Mouse (Mus musculus): ENCODE results near the gene Baat.
"Not testable (repeated sequence)": the region's sequence is repeated elsewhere in the genome, so short reads cannot be mapped to it uniquely, and the experiment has no call there.

Baat gene

GRCm38 (mm10) chr4:49506386-49506785 is at the start of gene Baat:
Gene Baat, minus strand, starts transcription at chr4:49506557.
- no peak for DNase-seq (ENCODE audit: low spot score in 2 of 2)

- DNase-seq (ENCODE audit: low spot score in 2 of 2), result no peak
Observed at GRCm38 (mm10) chr4:49553380-49553779, 47.0 kb upstream of the Baat start.

GRCm38 (mm10) chr4:49549383-49549782 is 43.0 kb upstream of the Baat start, which contains the start of gene Aldob:
Gene Aldob, minus strand, starts transcription at chr4:49549546.
- DNase-seq (ENCODE audit: low spot score in 2 of 2), result no peak

- no peak for DNase-seq (ENCODE audit: low spot score in 2 of 2)
Observed at GRCm38 (mm10) chr4:49547544-49548219, 41.3 kb upstream of the Baat start.

GRCm38 (mm10) chr4:49546873-49547543 is 40.7 kb upstream of the Baat start:
- no peak for DNase-seq (ENCODE audit: low spot score in 2 of 2)

- no peak for DNase-seq (ENCODE audit: low spot score in 2 of 2)
Observed at GRCm38 (mm10) chr4:49546026-49546425, 39.7 kb upstream of the Baat start.

GRCm38 (mm10) chr4:49540966-49541365 is 34.6 kb upstream of the Baat start:
- DNase-seq (ENCODE audit: low spot score in 2 of 2), result no peak

- no peak for DNase-seq (ENCODE audit: low spot score in 2 of 2)
Observed at GRCm38 (mm10) chr4:49539665-49540064, 33.3 kb upstream of the Baat start.

- no peak for DNase-seq (ENCODE audit: low spot score in 2 of 2)
Observed at GRCm38 (mm10) chr4:49536671-49537070, 30.3 kb upstream of the Baat start.

GRCm38 (mm10) chr4:49535675-49536294 is 29.4 kb upstream of the Baat start:
- DNase-seq (ENCODE audit: low spot score in 2 of 2), result no peak

GRCm38 (mm10) chr4:49535036-49535435 is 28.7 kb upstream of the Baat start:
- DNase-seq (ENCODE audit: low spot score in 2 of 2), result no peak

GRCm38 (mm10) chr4:49522576-49522975 is 16.2 kb upstream of the Baat start:
- no peak for DNase-seq (ENCODE audit: low spot score in 2 of 2)

- DNase-seq (ENCODE audit: low spot score in 2 of 2), result peak in 1 of 2 experiments; percentile 17
Observed at GRCm38 (mm10) chr4:49521346-49521745, 15.0 kb upstream of the Baat start.

- DNase-seq (ENCODE audit: low spot score in 2 of 2), result peak; percentile 89 to 90
Observed at GRCm38 (mm10) chr4:49520572-49521340, 14.4 kb upstream of the Baat start, which contains the start of the genes Mrpl50 and Zfp189. Gene Mrpl50, minus strand, starts transcription at chr4:49521093. Gene Zfp189, plus strand, starts transcription at chr4:49521176.

- no peak for DNase-seq (ENCODE audit: low spot score in 2 of 2)
Observed at GRCm38 (mm10) chr4:49519476-49519875, 13.1 kb upstream of the Baat start.

GRCm38 (mm10) chr4:49514441-49514840 is 8.1 kb upstream of the Baat start:
- DNase-seq (ENCODE audit: low spot score in 2 of 2), result no peak

- no peak for DNase-seq (ENCODE audit: low spot score in 2 of 2)
Observed at GRCm38 (mm10) chr4:49512636-49513035, 6.3 kb upstream of the Baat start.

GRCm38 (mm10) chr4:49510236-49510835 is 4.0 kb upstream of the Baat start:
- not testable (repeated sequence) for DNase-seq (ENCODE audit: low spot score in 2 of 2)

GRCm38 (mm10) chr4:49509183-49509582 is 2.8 kb upstream of the Baat start:
- DNase-seq (ENCODE audit: low spot score in 2 of 2), result no peak

GRCm38 (mm10) chr4:49503563-49503962 is 2.8 kb downstream of the Baat start:
- no peak for DNase-seq (ENCODE audit: low spot score in 2 of 2)

GRCm38 (mm10) chr4:49485934-49486650 is 20.3 kb downstream of the Baat start:
- not testable (repeated sequence) for DNase-seq (ENCODE audit: low spot score in 2 of 2)
